Mouse (Mus musculus): ENCODE measurements around the gene Auts2. TPM values are rescaled to one million over a fixed set of nuclear protein-coding genes. Genes with fewer than 3 reads are reported as not detected.

Auts2 gene
- polyA plus RNA-seq, 2 experiments, result 38.3 to 50.8 TPM

GRCm38 (mm10) chr5:132324246-132324883 is 218.8 kb downstream of the Auts2 start:
- ATAC-seq (ENCODE audit: low FRiP score, low read depth), result peak; percentile 79
- WGBS, result 43% methylated on average over 6 of the region's 6 CpGs
- no peak for TF ChIP-seq POLR2A (IDR thresholded peaks at IDR 0.05; ENCODE audit: borderline replicate concordance, extremely low read depth, insufficient read depth, insufficient read length)

DNA sequence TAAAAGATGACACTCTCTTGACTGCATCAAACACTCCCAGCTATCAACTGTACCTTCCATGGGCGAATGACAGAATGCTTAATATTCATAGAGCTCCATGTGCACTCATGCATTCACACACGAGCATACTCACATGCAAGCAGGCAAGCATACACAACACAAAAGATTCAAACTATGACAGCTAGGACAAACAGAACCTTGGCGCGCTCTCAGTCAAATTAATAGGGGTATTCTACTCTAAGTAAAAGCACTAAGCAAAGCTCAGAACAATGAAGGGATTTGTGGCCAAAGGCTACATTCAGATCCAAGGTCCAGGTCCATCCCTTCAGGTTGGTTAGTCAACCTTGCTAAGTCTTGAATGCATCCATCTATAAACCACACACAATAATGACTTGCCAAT is 219.5 kb downstream of the Auts2 start:
- Histone ChIP-seq H3K4me2 (replicated peaks; ENCODE audit: low read depth, low read length, severe bottlenecking) (no peak overlapping the region), H3K27me3 (ENCODE audit: control insufficient read depth, insufficient read depth, low read length) (no peaks in the 10 kb centered on the region), H3K4me3 (replicated peaks; ENCODE audit: low read length) (no peak overlapping the region), H3K36me3 (ENCODE audit: control insufficient read depth, insufficient read depth, low read length) (no peaks in the 10 kb centered on the region), H3K27ac (replicated peaks; ENCODE audit: low read depth, low read length) (no peak overlapping the region), H3K4me1 (ENCODE audit: control insufficient read depth, insufficient read depth, low read length) (peaks cover 17% of the 10 kb centered on the region), H3K9me3 (ENCODE audit: control insufficient read depth, low read length) (no peaks in the 10 kb centered on the region), H3K9ac (ENCODE audit: low read depth, low read length, severe bottlenecking) (no peak overlapping the region)
- TF ChIP-seq POLR2A (IDR thresholded peaks at IDR 0.05; ENCODE audit: borderline replicate concordance, extremely low read depth, insufficient read depth, insufficient read length), result no peak
- ATAC-seq (ENCODE audit: low FRiP score, low read depth) (no peak), DNase-seq (ENCODE audit: low spot score) (no peak)
- WGBS, result 94% methylated on average over 4 of the region's 4 CpGs

More at GRCm38 (mm10) chr5:132324246-132324883, 218.8 kb downstream of the Auts2 start:
- Histone ChIP-seq H3K27me3 (ENCODE audit: control insufficient read depth, insufficient read depth, low read length) (no peaks in the 10 kb centered on the region), H3K4me1 (ENCODE audit: control insufficient read depth, insufficient read depth, low read length) (peaks cover 20% of the 10 kb centered on the region), H3K9ac (ENCODE audit: low read depth, low read length, severe bottlenecking) (no peak overlapping the region), H3K36me3 (ENCODE audit: control insufficient read depth, insufficient read depth, low read length) (no peaks in the 10 kb centered on the region), H3K4me2 (replicated peaks; ENCODE audit: low read depth, low read length, severe bottlenecking) (no peak overlapping the region), H3K9me3 (ENCODE audit: control insufficient read depth, low read length) (no peaks in the 10 kb centered on the region), H3K27ac (replicated peaks; ENCODE audit: low read depth, low read length) (no peak overlapping the region), H3K4me3 (replicated peaks; ENCODE audit: low read length) (no peak overlapping the region)
- peak; percentile 66 for DNase-seq (ENCODE audit: low spot score)

DNA sequence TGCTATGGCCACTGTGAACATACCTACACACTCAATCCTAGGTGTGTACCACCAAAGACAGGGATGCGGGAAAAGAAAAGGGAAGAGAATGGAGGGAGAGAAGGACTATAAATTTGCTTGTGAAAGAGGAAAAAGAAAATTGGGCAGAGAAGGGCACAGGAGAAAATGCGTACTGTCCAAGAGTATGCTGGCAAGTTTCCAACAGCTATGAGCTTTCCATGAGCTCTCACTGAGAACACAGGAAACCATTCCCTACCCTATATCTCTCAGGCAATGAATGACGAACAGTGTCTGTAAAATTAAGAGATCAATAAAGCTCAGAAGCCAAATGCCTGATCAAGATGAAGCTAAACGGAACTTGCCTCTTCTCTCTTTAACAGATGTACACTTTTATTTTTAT is 220.2 kb downstream of the Auts2 start:
- peaks cover 17% of the 10 kb centered on the region for H3K4me1 ChIP-seq (ENCODE audit: control insufficient read depth, insufficient read depth, low read length)
- no peak overlapping the region for H3K4me2 ChIP-seq (replicated peaks; ENCODE audit: low read depth, low read length, severe bottlenecking)
- DNase-seq (ENCODE audit: low spot score) (no peak), ATAC-seq (ENCODE audit: low FRiP score, low read depth) (no peak)
- 60% methylated on average over 4 of the region's 4 CpGs for whole genome bisulfite sequencing
- H3K27me3 ChIP-seq (ENCODE audit: control insufficient read depth, insufficient read depth, low read length), result no peaks in the 10 kb centered on the region
- no peak for TF ChIP-seq POLR2A (IDR thresholded peaks at IDR 0.05; ENCODE audit: borderline replicate concordance, extremely low read depth, insufficient read depth, insufficient read length)
- no peaks in the 10 kb centered on the region for H3K9me3 ChIP-seq (ENCODE audit: control insufficient read depth, low read length)
- no peak overlapping the region for H3K9ac ChIP-seq (ENCODE audit: low read depth, low read length, severe bottlenecking)
- no peak overlapping the region for H3K4me3 ChIP-seq (replicated peaks; ENCODE audit: low read length)
- H3K36me3 ChIP-seq (ENCODE audit: control insufficient read depth, insufficient read depth, low read length), result no peaks in the 10 kb centered on the region
- no peak overlapping the region for H3K27ac ChIP-seq (replicated peaks; ENCODE audit: low read depth, low read length)

DNA sequence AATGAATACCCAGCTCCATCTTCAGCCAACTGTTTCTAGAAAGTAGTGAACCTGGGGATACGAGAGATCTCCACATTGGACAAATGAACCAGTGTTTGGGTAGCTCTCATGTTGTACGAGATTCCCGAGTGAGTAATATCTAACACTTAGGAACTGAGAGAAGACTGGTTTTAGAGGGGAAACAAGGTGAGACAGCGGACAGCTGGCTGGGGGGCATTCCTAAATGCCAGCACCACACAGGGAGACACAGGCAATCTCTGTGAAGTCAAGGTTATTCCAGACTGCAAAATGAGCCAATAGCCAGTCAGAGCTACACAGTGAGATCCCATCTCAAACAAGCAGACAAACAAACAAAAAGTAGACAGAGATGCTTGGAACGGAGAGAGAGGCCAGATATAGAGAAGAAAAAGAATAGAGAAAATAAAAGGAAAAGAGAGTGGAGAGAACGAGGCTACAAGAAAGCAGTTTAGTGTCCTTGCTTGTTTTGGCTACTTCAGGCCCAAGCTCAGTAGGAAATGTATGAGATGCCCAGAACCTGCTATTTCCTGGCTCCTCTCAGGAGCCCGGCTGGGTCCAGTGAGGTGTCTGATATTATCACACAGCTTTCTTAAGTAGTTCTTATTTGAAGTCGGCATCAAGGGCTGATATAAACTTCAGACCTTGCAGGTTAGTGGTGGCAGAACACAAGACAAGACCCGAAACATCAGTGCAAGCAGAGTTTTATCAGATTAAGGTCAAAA is 224.9 kb downstream of the Auts2 start:
- no peaks in the 10 kb centered on the region for H3K36me3 ChIP-seq (ENCODE audit: control insufficient read depth, insufficient read depth, low read length)
- ATAC-seq (ENCODE audit: low FRiP score, low read depth), result no peak
- no peaks in the 10 kb centered on the region for H3K9me3 ChIP-seq (ENCODE audit: control insufficient read depth, low read length)
- DNase-seq (ENCODE audit: low spot score), result no peak
- H3K27me3 ChIP-seq (ENCODE audit: control insufficient read depth, insufficient read depth, low read length), result no peaks in the 10 kb centered on the region
- WGBS, result 85% methylated on average over 9 of the region's 9 CpGs
- H3K4me3 ChIP-seq (replicated peaks; ENCODE audit: low read length), result no peak overlapping the region
- no peak overlapping the region for H3K4me2 ChIP-seq (replicated peaks; ENCODE audit: low read depth, low read length, severe bottlenecking)
- peaks cover 7% of the 10 kb centered on the region for H3K4me1 ChIP-seq (ENCODE audit: control insufficient read depth, insufficient read depth, low read length)
- H3K27ac ChIP-seq (replicated peaks; ENCODE audit: low read depth, low read length), result no peak overlapping the region
- no peak overlapping the region for H3K9ac ChIP-seq (ENCODE audit: low read depth, low read length, severe bottlenecking)
- TF ChIP-seq POLR2A (IDR thresholded peaks at IDR 0.05; ENCODE audit: borderline replicate concordance, extremely low read depth, insufficient read depth, insufficient read length), result no peak

- Histone ChIP-seq H3K27me3 (ENCODE audit: control insufficient read depth, insufficient read depth, low read length) (no peaks in the 10 kb centered on the region), H3K4me3 (replicated peaks; ENCODE audit: low read length) (no peak overlapping the region), H3K4me2 (replicated peaks; ENCODE audit: low read depth, low read length, severe bottlenecking) (no peak overlapping the region), H3K4me1 (ENCODE audit: control insufficient read depth, insufficient read depth, low read length) (peaks cover 7% of the 10 kb centered on the region), H3K36me3 (ENCODE audit: control insufficient read depth, insufficient read depth, low read length) (no peaks in the 10 kb centered on the region), H3K9me3 (ENCODE audit: control insufficient read depth, low read length) (no peaks in the 10 kb centered on the region), H3K9ac (ENCODE audit: low read depth, low read length, severe bottlenecking) (no peak overlapping the region), H3K27ac (replicated peaks; ENCODE audit: low read depth, low read length) (no peak overlapping the region)
- no peak for TF ChIP-seq POLR2A (IDR thresholded peaks at IDR 0.05; ENCODE audit: borderline replicate concordance, extremely low read depth, insufficient read depth, insufficient read length)
- WGBS, result 82% methylated on average over 6 of the region's 6 CpGs
- ATAC-seq (ENCODE audit: low FRiP score, low read depth) (no peak), DNase-seq (ENCODE audit: low spot score) (no peak)
Measured at GRCm38 (mm10) chr5:132316897-132317296, 226.2 kb downstream of the Auts2 start.

Measured in limb, embryonic 14.5 days (tissue).